Mouse (Mus musculus) heart, postnatal 0 days (tissue): ENCODE results near the gene Kcnip3.

Source experiments
- CTCF ChIP-seq: IDR thresholded peaks from 2 replicates; pipeline ENCODE4 v1.5.1; 2016; ENCODE audit warnings: antibody characterized with exemption, control low read depth, low read depth
- EP300 ChIP-seq: IDR thresholded peaks from 2 replicates; pipeline ENCODE4 v1.6.1; 2016; ENCODE audit warnings: antibody characterized with exemption, low read depth

- no peak for TF ChIP-seq CTCF
- TF ChIP-seq EP300: no peak
These were observed 62.6 kb downstream of the Kcnip3 start for GRCm38 (mm10) chr2:127459341-127459740.
